Mouse (Mus musculus): ENCODE results near the gene Glod4. TPM values are rescaled to one million over a fixed set of nuclear protein-coding genes. Genes with fewer than 3 reads are reported as not detected.

Glod4 gene
- total and polyA plus RNA-seq, 3 experiments = 121 to 190 (median 161) TPM

- H3K4me2 ChIP-seq (ENCODE audit: insufficient read depth, low read depth, poor library complexity, severe bottlenecking) = no peak overlapping the region
- no peak for DNase-seq (ENCODE audit: extremely low read depth)
- H3K27ac ChIP-seq (ENCODE audit: insufficient read depth, low read depth) = no peak overlapping the region
- H3K27me3 ChIP-seq (replicated peaks) = no peaks in the 10 kb centered on the region
- no peak overlapping the region for H3K4me3 ChIP-seq (replicated peaks in 1 of 3; ENCODE audit: low read depth in 2 of 3, low read length in 2 of 3, poor library complexity in 1 of 3)
- TF ChIP-seq TCF12 (IDR thresholded peaks at IDR 0.05; ENCODE audit: low read depth, low read length) (no peak), ZMIZ1 (IDR thresholded peaks at IDR 0.05; ENCODE audit: low read depth, low read length) (no peak), SMC3 (IDR thresholded peaks at IDR 0.05; ENCODE audit: low read depth, low read length) (no peak), ZNF384 (IDR thresholded peaks at IDR 0.05; ENCODE audit: low read depth, low read length) (no peak), JUND (conservative IDR thresholded peaks at IDR 0.05; ENCODE audit: low read depth, low read length) (no peak), CTCF (conservative IDR thresholded peaks at IDR 0.05 in 1 of 2, IDR thresholded peaks at IDR 0.05 in 1 of 2; ENCODE audit: low read depth in 2 of 2, low read length in 2 of 2) (no peak), MYC (IDR thresholded peaks at IDR 0.05; ENCODE audit: low read depth, low read length) (no peak), ELF1 (IDR thresholded peaks at IDR 0.05; ENCODE audit: low read depth, low read length) (no peak), TBP (conservative IDR thresholded peaks at IDR 0.05; ENCODE audit: low read depth, low read length) (no peak), NRF1 (IDR thresholded peaks at IDR 0.05; ENCODE audit: low read depth, low read length) (no peak), EP300 (IDR thresholded peaks at IDR 0.05; ENCODE audit: low read length) (no peak), CHD2 (IDR thresholded peaks at IDR 0.05; ENCODE audit: low read length) (no peak), MXI1 (IDR thresholded peaks at IDR 0.05; ENCODE audit: low read depth, low read length) (no peak), IRF4 (IDR thresholded peaks at IDR 0.05; ENCODE audit: low read depth, low read length) (no peak), ZC3H11A (IDR thresholded peaks at IDR 0.05; ENCODE audit: low read depth, low read length) (no peak), MEF2A (IDR thresholded peaks at IDR 0.05; ENCODE audit: borderline replicate concordance, low read depth, low read length) (no peak), E2F4 (IDR thresholded peaks at IDR 0.05; ENCODE audit: insufficient replicate concordance, low read depth, low read length) (no peak)
- no peaks in the 10 kb centered on the region for H3K79me2 ChIP-seq (replicated peaks; ENCODE audit: control insufficient read depth, extremely low read depth, insufficient read depth, poor library complexity, severe bottlenecking)
- peaks cover 14 to 71% of the 10 kb centered on the region in 2 experiments for H3K36me3 ChIP-seq (replicated peaks in 1 of 2; ENCODE audit: control insufficient read depth in 1 of 2, insufficient read depth in 1 of 2, low read length in 1 of 2)
- H3K9me3 ChIP-seq (replicated peaks; ENCODE audit: low read length) = no peaks in the 10 kb centered on the region
- peaks cover 0 to 23% of the 10 kb centered on the region in 2 experiments; a peak in 2 of 4 replicates for H3K4me1 ChIP-seq (ENCODE audit: control insufficient read depth in 1 of 2, insufficient read depth in 2 of 2)
- no peak overlapping the region for H3K9ac ChIP-seq (ENCODE audit: insufficient read depth, low read depth)
- in situ Hi-C loops (cut with MboI; ENCODE audit: low pct_ligation_motif_present, low pct_unique_long_range_greater_than_20kb, low sequenced_read_pairs) (no loop called here), dilution Hi-C loops (cut with MboI; ENCODE audit: extremely low pct_ligation_motif_present, extremely low pct_unique_long_range_greater_than_20kb, low sequenced_read_pairs) (no loop called here)
Observed at GRCm38 (mm10) chr11:76148055-76149008, 95.2 kb downstream of the Glod4 start.

GRCm38 (mm10) chr11:76146187-76147010 is 97.1 kb downstream of the Glod4 start:
- dilution Hi-C loops (cut with MboI; ENCODE audit: extremely low pct_ligation_motif_present, extremely low pct_unique_long_range_greater_than_20kb, low sequenced_read_pairs) = no loop called here
- H3K4me2 ChIP-seq (ENCODE audit: insufficient read depth, low read depth, poor library complexity, severe bottlenecking) = no peak overlapping the region
- no peaks in the 10 kb centered on the region for H3K9me3 ChIP-seq (replicated peaks; ENCODE audit: low read length)
- DNase-seq (ENCODE audit: extremely low read depth) = no peak
- H3K27ac ChIP-seq (ENCODE audit: insufficient read depth, low read depth) = no peak overlapping the region
- H3K27me3 ChIP-seq (replicated peaks) = no peaks in the 10 kb centered on the region
- H3K36me3 ChIP-seq (replicated peaks in 1 of 2; ENCODE audit: control insufficient read depth in 1 of 2, insufficient read depth in 1 of 2, low read length in 1 of 2) = peaks cover 19 to 72% of the 10 kb centered on the region in 2 experiments
- H3K9ac ChIP-seq (ENCODE audit: insufficient read depth, low read depth) = no peak overlapping the region
- TF ChIP-seq TCF12 (IDR thresholded peaks at IDR 0.05; ENCODE audit: low read depth, low read length) = no peak
- TF ChIP-seq MXI1 (IDR thresholded peaks at IDR 0.05; ENCODE audit: low read depth, low read length) = no peak
- no peak for TF ChIP-seq ETS1 (conservative IDR thresholded peaks at IDR 0.05; ENCODE audit: low read depth, low read length)
- no peak for TF ChIP-seq IRF4 (IDR thresholded peaks at IDR 0.05; ENCODE audit: low read depth, low read length)
- TF ChIP-seq ZMIZ1 (IDR thresholded peaks at IDR 0.05; ENCODE audit: low read depth, low read length) = no peak
- TF ChIP-seq NELFE (IDR thresholded peaks at IDR 0.05; ENCODE audit: low read depth, low read length) = no peak
- H3K4me3 ChIP-seq (replicated peaks in 1 of 3; ENCODE audit: low read depth in 2 of 3, low read length in 2 of 3, poor library complexity in 1 of 3) = no peak overlapping the region
- in situ Hi-C loops (cut with MboI; ENCODE audit: low pct_ligation_motif_present, low pct_unique_long_range_greater_than_20kb, low sequenced_read_pairs) = no loop called here
- H3K4me1 ChIP-seq (ENCODE audit: control insufficient read depth in 1 of 2, insufficient read depth in 2 of 2) = peaks cover 0 to 11% of the 10 kb centered on the region in 2 experiments; a peak in 2 of 4 replicates
- no peaks in the 10 kb centered on the region for H3K79me2 ChIP-seq (replicated peaks; ENCODE audit: control insufficient read depth, extremely low read depth, insufficient read depth, poor library complexity, severe bottlenecking)

Measured in CH12.LX (cell line).